Mouse (Mus musculus) CD4-positive, CD25-positive, alpha-beta regulatory T cell, adult 2 months (primary cell): Measurements from ENCODE around the gene Gcnt7.
A peak's percentile ranks its signal among the peaks of the same experiment; 100 is the strongest.

ENCODE experiments used
- DNase-seq: peaks from one replicate; pipeline ENCODE4 v3.0.0-alpha.2; 2012; ENCODE audit warnings: low read depth, low spot score

Gcnt7 gene

GRCm38 (mm10) chr2:172458496-172458895, at the start of gene Gcnt7:
TSS of gene Gcnt7 (minus strand) at chr2:172458596.
- DNase-seq = no peak

GRCm38 (mm10) chr2:172506121-172506520, 47.7 kb upstream of the Gcnt7 start:
- DNase-seq = no peak

- no peak for DNase-seq
These were observed 43.8 kb upstream of the Gcnt7 start for GRCm38 (mm10) chr2:172502168-172502567.

GRCm38 (mm10) chr2:172501341-172501740, 42.9 kb upstream of the Gcnt7 start:
- DNase-seq = peak; percentile 69

- DNase-seq = no peak
These were observed 42.4 kb upstream of the Gcnt7 start for GRCm38 (mm10) chr2:172500752-172501316.

- DNase-seq = no peak
These were observed 40.4 kb upstream of the Gcnt7 start for GRCm38 (mm10) chr2:172498823-172499222.

GRCm38 (mm10) chr2:172496736-172497345, 38.4 kb upstream of the Gcnt7 start:
- DNase-seq = no peak

GRCm38 (mm10) chr2:172484696-172485370, 26.4 kb upstream of the Gcnt7 start:
- DNase-seq = no peak

- DNase-seq = no peak
These were observed 25.5 kb upstream of the Gcnt7 start for GRCm38 (mm10) chr2:172483766-172484413.

GRCm38 (mm10) chr2:172481654-172482385, 23.4 kb upstream of the Gcnt7 start:
- no peak for DNase-seq

GRCm38 (mm10) chr2:172480296-172480695, 21.9 kb upstream of the Gcnt7 start:
- no peak for DNase-seq

GRCm38 (mm10) chr2:172477860-172478259, 19.5 kb upstream of the Gcnt7 start:
- peak; percentile 71 for DNase-seq

GRCm38 (mm10) chr2:172477350-172477749, 19.0 kb upstream of the Gcnt7 start:
- no peak for DNase-seq

- peak; percentile 9 for DNase-seq
These were observed 18.4 kb upstream of the Gcnt7 start for GRCm38 (mm10) chr2:172476707-172477260.

GRCm38 (mm10) chr2:172474970-172475369, 16.6 kb upstream of the Gcnt7 start:
- DNase-seq = peak; percentile 66

GRCm38 (mm10) chr2:172473591-172473990, 15.2 kb upstream of the Gcnt7 start:
- DNase-seq = no peak

- no peak for DNase-seq
These were observed 13.9 kb upstream of the Gcnt7 start, which contains the start of gene Fam209 for GRCm38 (mm10) chr2:172472318-172472717. TSS of gene Fam209 (plus strand) at chr2:172472520.

- no peak for DNase-seq
These were observed 10.0 kb upstream of the Gcnt7 start for GRCm38 (mm10) chr2:172468346-172468819.

- DNase-seq = no peak
These were observed 8.8 kb upstream of the Gcnt7 start for GRCm38 (mm10) chr2:172467206-172467605.

- DNase-seq = no peak
These were observed 8.2 kb upstream of the Gcnt7 start for GRCm38 (mm10) chr2:172466427-172467132.

- DNase-seq = no peak
These were observed 4.4 kb upstream of the Gcnt7 start for GRCm38 (mm10) chr2:172462813-172463212.
